Mouse (Mus musculus): ENCODE data around the gene Smim11. TPM values are rescaled to one million over a fixed set of nuclear protein-coding genes. Genes with fewer than 3 reads are reported as not detected.

Gene Smim11
- total and polyA plus RNA-seq, 3 experiments, result 81.5 to 84.7 TPM; not detected in 1

DNA sequence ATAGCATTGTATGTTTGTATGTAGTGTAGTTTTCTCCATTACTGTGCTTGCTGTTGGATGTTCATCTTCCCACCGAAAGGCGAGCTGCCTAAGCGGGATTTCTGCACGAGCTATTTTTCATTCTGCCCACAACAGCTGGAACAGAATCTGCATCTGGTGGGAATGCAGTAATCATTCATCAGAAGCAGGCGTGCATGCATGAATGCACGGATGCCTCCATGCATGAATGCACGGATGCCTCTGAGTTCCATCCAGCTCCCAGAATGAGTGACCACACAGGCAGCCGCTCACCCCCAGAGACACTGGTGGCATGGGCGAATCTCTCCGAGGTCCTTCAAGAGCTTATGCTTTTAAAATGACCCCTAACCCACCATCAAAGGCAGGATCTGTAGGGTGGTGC is 56.5 kb downstream of the Smim11 start:
- Histone ChIP-seq H3K4me1 (ENCODE audit: control insufficient read depth in 1 of 2, insufficient read depth in 2 of 2, low read length in 2 of 2) (peaks cover 0 to 12% of the 10 kb centered on the region in 2 experiments; a peak in 2 of 4 replicates), H3K27me3 (ENCODE audit: control insufficient read depth in 1 of 2, insufficient read depth in 2 of 2, low read length in 2 of 2) (peaks cover 2 to 6% of the 10 kb centered on the region in 2 experiments; a peak in 3 of 4 replicates), H3K9me3 (replicated peaks; ENCODE audit: insufficient read depth, low read length) (no peaks in the 10 kb centered on the region)

DNA sequence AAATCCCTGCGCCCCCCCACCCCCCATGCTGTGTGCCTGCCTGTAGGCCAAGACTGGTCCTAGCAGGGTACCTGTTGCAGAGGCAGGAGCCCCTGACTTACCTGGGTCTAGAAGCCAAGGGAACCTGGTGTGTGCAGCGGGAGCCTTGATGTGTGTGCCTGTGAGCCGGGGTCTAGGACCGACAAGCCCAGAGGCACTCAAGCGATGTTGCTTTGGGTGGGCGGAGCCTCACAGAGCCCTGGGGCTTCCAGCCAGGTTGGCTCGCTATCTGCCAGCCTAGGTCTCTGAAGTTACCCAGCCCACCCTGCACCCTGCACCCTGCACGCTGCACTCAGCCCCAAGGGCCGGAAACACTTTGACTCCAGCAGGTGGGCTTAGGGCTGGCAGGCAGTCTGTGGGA is 57.6 kb downstream of the Smim11 start:
- Histone ChIP-seq H3K27ac (ENCODE audit: control insufficient read depth, low read depth, low read length) (no peak overlapping the region), H3K4me1 (ENCODE audit: control insufficient read depth in 1 of 2, insufficient read depth in 2 of 2, low read length in 2 of 2) (peaks cover 0 to 12% of the 10 kb centered on the region in 2 experiments; a peak in 2 of 4 replicates), H3K36me3 (ENCODE audit: control insufficient read depth in 1 of 2, insufficient read depth in 2 of 2, low read length in 2 of 2) (peaks cover 0 to 6% of the 10 kb centered on the region in 2 experiments; a peak in 2 of 4 replicates), H3K9ac (ENCODE audit: control insufficient read depth, low read depth, low read length, poor library complexity, severe bottlenecking) (no peak overlapping the region), H3K27me3 (ENCODE audit: control insufficient read depth in 1 of 2, insufficient read depth in 2 of 2, low read length in 2 of 2) (peaks cover 2 to 8% of the 10 kb centered on the region in 2 experiments), H3K9me3 (replicated peaks; ENCODE audit: insufficient read depth, low read length) (no peaks in the 10 kb centered on the region), H3K4me3 (ENCODE audit: control insufficient read depth in 1 of 2, insufficient read depth in 1 of 2, low read depth in 2 of 2, low read length in 2 of 2) (no peak overlapping the region), H3K79me2 (ENCODE audit: control insufficient read depth, insufficient read depth, low read length, poor library complexity) (no peaks in the 10 kb centered on the region)
- DNase-seq (ENCODE audit: low read depth, low spot score), result no peak
- TF ChIP-seq USF1 (IDR thresholded peaks at IDR 0.05; ENCODE audit: low read depth, low read length) (no peak), HCFC1 (IDR thresholded peaks at IDR 0.05; ENCODE audit: low read depth, low read length) (no peak), TBP (IDR thresholded peaks at IDR 0.05; ENCODE audit: low read depth, low read length) (no peak), MYB (IDR thresholded peaks at IDR 0.05; ENCODE audit: low read depth, low read length) (no peak), MAZ (IDR thresholded peaks at IDR 0.05; ENCODE audit: low read depth, low read length) (no peak), SIN3A (IDR thresholded peaks at IDR 0.05; ENCODE audit: low read length) (no peak), ETS1 (IDR thresholded peaks at IDR 0.05; ENCODE audit: low read depth, low read length) (no peak), JUND (IDR thresholded peaks at IDR 0.05; ENCODE audit: low read depth, low read length) (no peak), POLR2A (IDR thresholded peaks at IDR 0.05; ENCODE audit: control insufficient read depth in 1 of 2, insufficient read depth in 1 of 2, low read depth in 1 of 2, low read length in 2 of 2, poor library complexity in 1 of 2) (no peak), ELF1 (IDR thresholded peaks at IDR 0.05; ENCODE audit: low read depth, low read length) (no peak), ZC3H11A (IDR thresholded peaks at IDR 0.05; ENCODE audit: low read depth, low read length) (no peak), MYC (IDR thresholded peaks at IDR 0.05; ENCODE audit: low read depth, low read length) (no peak)

More for the DNA sequence above, 56.5 kb downstream of the Smim11 start:
- H3K36me3 ChIP-seq (ENCODE audit: control insufficient read depth in 1 of 2, insufficient read depth in 2 of 2, low read length in 2 of 2), result peaks cover 0 to 6% of the 10 kb centered on the region in 2 experiments; a peak in 2 of 4 replicates
- no peak overlapping the region for H3K27ac ChIP-seq (ENCODE audit: control insufficient read depth, low read depth, low read length)
- no peaks in the 10 kb centered on the region for H3K79me2 ChIP-seq (ENCODE audit: control insufficient read depth, insufficient read depth, low read length, poor library complexity)
- H3K4me3 ChIP-seq (ENCODE audit: control insufficient read depth in 1 of 2, insufficient read depth in 1 of 2, low read depth in 2 of 2, low read length in 2 of 2), result no peak overlapping the region
- TF ChIP-seq MYC (IDR thresholded peaks at IDR 0.05; ENCODE audit: low read depth, low read length) (no peak), JUND (IDR thresholded peaks at IDR 0.05; ENCODE audit: low read depth, low read length) (no peak), ZNF384 (IDR thresholded peaks at IDR 0.05; ENCODE audit: low read depth, low read length) (no peak), GABPA (IDR thresholded peaks at IDR 0.05; ENCODE audit: low read depth, low read length) (no peak), POLR2AphosphoS2 (IDR thresholded peaks at IDR 0.05; ENCODE audit: low read length) (no peak), TBP (IDR thresholded peaks at IDR 0.05; ENCODE audit: low read depth, low read length) (no peak), CHD2 (IDR thresholded peaks at IDR 0.05; ENCODE audit: low read length) (no peak), ZKSCAN1 (IDR thresholded peaks at IDR 0.05; ENCODE audit: low read depth, low read length) (no peak)
- no peak overlapping the region for H3K9ac ChIP-seq (ENCODE audit: control insufficient read depth, low read depth, low read length, poor library complexity, severe bottlenecking)
- no peak for DNase-seq (ENCODE audit: low read depth, low spot score)

All from MEL (cell line).